Comparison of ENCODE assay signal across 12 mouse cellular contexts in the genomic region with DNA sequence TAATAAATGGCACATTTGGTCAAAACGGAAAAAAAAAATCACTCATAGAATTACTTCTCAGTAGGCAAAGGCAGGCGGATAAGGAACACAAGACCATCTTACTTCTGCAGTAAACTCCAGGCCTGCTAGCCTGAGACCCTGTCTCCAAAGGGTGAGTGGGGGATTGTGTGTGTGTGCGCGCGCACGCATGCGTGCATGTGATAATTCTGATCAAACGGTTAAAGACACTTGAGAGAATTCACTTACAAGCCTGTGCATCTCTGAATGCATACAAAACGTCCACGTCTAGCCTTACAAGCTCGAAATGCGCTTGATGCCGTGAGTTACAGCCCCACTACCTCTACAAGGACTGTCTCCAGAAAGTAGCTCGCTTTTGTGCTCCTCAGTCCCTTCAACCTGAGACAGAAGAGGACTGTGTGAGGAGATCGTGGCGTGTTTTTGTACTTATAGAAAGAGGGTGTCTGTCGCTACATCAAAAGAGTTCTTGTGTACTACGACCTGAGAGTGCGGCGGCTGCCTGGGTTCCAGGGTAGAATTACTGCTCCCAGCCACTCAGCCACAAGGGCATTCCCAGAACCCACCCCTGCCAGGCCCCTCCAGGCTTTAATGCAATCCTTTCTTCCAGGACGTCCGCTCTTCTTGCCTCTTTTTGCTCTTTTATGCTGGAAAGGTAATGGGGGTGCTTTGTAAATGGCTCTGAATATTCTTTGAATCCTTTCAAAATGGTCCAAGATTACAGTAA. TPM values are rescaled to one million over a fixed set of nuclear protein-coding genes. Genes with fewer than 3 reads are reported as not detected.
A peak's percentile ranks its signal among the peaks of the same experiment; 100 is the strongest.
DNase-seq lines count a peak whose midpoint lies in the region; ATAC-seq and TF ChIP-seq lines count a peak whose summit lies in the region.
"Had no signal": no experiment of that assay in that cellular context is flagged by ENCODE, and none has a peak within 500 bp of the region (broad histone marks: within the 10 kb centered on the region; RNA-seq: fewer than 3 reads in every experiment).

No protein-coding gene starts in this region.

- TF ChIP-seq CTCF in hindbrain, postnatal 0 days (IDR thresholded peaks at IDR 0.05; ENCODE audit: low read depth) = no peak

- ATAC-seq in neural tube, embryonic 11.5 days (ENCODE audit: insufficient read depth, low FRiP score, low TSS enrichment) = peak; percentile 61
- ATAC-seq in hindbrain, postnatal 0 days = no peak
- peak; percentile 58; the same call in 1 of the 2 replicates for ATAC-seq in neural tube, embryonic 15.5 days (ENCODE audit: low FRiP score)

- WGBS in neural tube, embryonic 11.5 days = 49% methylated on average over 22 of the region's 22 CpGs
- 68% methylated on average over 22 of the region's 22 CpGs for WGBS in forebrain, embryonic 10.5 days
- 78% methylated on average over 22 of the region's 22 CpGs for WGBS in hindbrain, postnatal 0 days
- WGBS in neural tube, embryonic 15.5 days = 30% methylated on average over 22 of the region's 22 CpGs

- peak overlapping the region; percentile 16; the same call in 1 of the 2 replicates for H3K9ac ChIP-seq in neural tube, embryonic 11.5 days (ENCODE audit: low read length)
- no peak overlapping the region for H3K9ac ChIP-seq in hindbrain, postnatal 0 days (replicated peaks; ENCODE audit: low read length)
- no peak overlapping the region for H3K9ac ChIP-seq in neural tube, embryonic 15.5 days (replicated peaks)

- H3K27ac ChIP-seq in neural tube, embryonic 11.5 days (ENCODE audit: low read depth, low read length) = peak overlapping the region; percentile 61
- peak overlapping the region; percentile 82 for H3K27ac ChIP-seq in forebrain, embryonic 10.5 days
- no peak overlapping the region for H3K27ac ChIP-seq in hindbrain, postnatal 0 days
- no peak overlapping the region for H3K27ac ChIP-seq in neural tube, embryonic 15.5 days (replicated peaks)

- H3K4me2 ChIP-seq in neural tube, embryonic 11.5 days (ENCODE audit: low read depth) = peak overlapping the region; percentile 8; the same call in 1 of the 2 replicates
- H3K4me2 ChIP-seq in hindbrain, postnatal 0 days (ENCODE audit: low read depth, low read length) = peak overlapping the region; percentile 11; the same call in 1 of the 2 replicates
- peak overlapping the region; percentile 51 for H3K4me2 ChIP-seq in neural tube, embryonic 15.5 days

- no peaks in the 10 kb centered on the region for H3K36me3 ChIP-seq in neural tube, embryonic 11.5 days (ENCODE audit: control insufficient read depth, insufficient read depth, low read length)
- peaks cover 44% of the 10 kb centered on the region for H3K36me3 ChIP-seq in forebrain, embryonic 10.5 days (replicated peaks)
- no peaks in the 10 kb centered on the region for H3K36me3 ChIP-seq in hindbrain, postnatal 0 days (ENCODE audit: insufficient read depth, low read length)
- no peaks in the 10 kb centered on the region for H3K36me3 ChIP-seq in neural tube, embryonic 15.5 days

- peaks cover 21% of the 10 kb centered on the region for H3K4me1 ChIP-seq in neural tube, embryonic 11.5 days (ENCODE audit: control insufficient read depth, insufficient read depth, low read length)
- peaks cover 52% of the 10 kb centered on the region for H3K4me1 ChIP-seq in forebrain, embryonic 10.5 days
- no peaks in the 10 kb centered on the region for H3K4me1 ChIP-seq in hindbrain, postnatal 0 days (ENCODE audit: insufficient read depth, low read length)
- peaks cover 23% of the 10 kb centered on the region for H3K4me1 ChIP-seq in neural tube, embryonic 15.5 days

- peak; percentile 34 for DNase-seq in neural tube, embryonic 11.5 days (ENCODE audit: low spot score)
- no peak for DNase-seq in neural tube, embryonic 10.5 days (ENCODE audit: extremely low spot score, low spot score)
- peak; percentile 30 for DNase-seq in forebrain, embryonic 10.5 days (ENCODE audit: extremely low spot score, low spot score)
- DNase-seq in hindbrain, postnatal 0 days (ENCODE audit: low spot score) = no peak
- DNase-seq in cerebellum, adult 9-11 months = no peak
- no peak for DNase-seq in yolk sac, embryonic 10.5 days (ENCODE audit: low spot score)
- DNase-seq: adrenal gland, adult 2 months; cerebellum, adult 11-12 months; kidney, adult 18-20 months; lung, adult 2 months; right cerebral cortex, postnatal 14 days had no signal

- H3K27me3 ChIP-seq in neural tube, embryonic 11.5 days (ENCODE audit: control insufficient read depth, insufficient read depth, low read length) = no peaks in the 10 kb centered on the region
- no peaks in the 10 kb centered on the region for H3K27me3 ChIP-seq in forebrain, embryonic 10.5 days (ENCODE audit: poor library complexity, severe bottlenecking)
- H3K27me3 ChIP-seq in hindbrain, postnatal 0 days (ENCODE audit: insufficient read depth, low read length) = no peaks in the 10 kb centered on the region
- no peaks in the 10 kb centered on the region for H3K27me3 ChIP-seq in neural tube, embryonic 15.5 days (replicated peaks)

- no peak overlapping the region for H3K4me3 ChIP-seq in neural tube, embryonic 11.5 days (ENCODE audit: low read depth, low read length)
- no peak overlapping the region; the same call in 1 of the 2 replicates for H3K4me3 ChIP-seq in forebrain, embryonic 10.5 days
- no peak overlapping the region for H3K4me3 ChIP-seq in hindbrain, postnatal 0 days (ENCODE audit: low read length)
- peak overlapping the region; percentile 19 for H3K4me3 ChIP-seq in neural tube, embryonic 15.5 days (replicated peaks)

- no peaks in the 10 kb centered on the region for H3K9me3 ChIP-seq in neural tube, embryonic 11.5 days (ENCODE audit: control insufficient read depth, low read length)
- no peaks in the 10 kb centered on the region for H3K9me3 ChIP-seq in forebrain, embryonic 10.5 days
- H3K9me3 ChIP-seq in hindbrain, postnatal 0 days (ENCODE audit: low read length) = no peaks in the 10 kb centered on the region
- H3K9me3 ChIP-seq in neural tube, embryonic 15.5 days (replicated peaks) = no peaks in the 10 kb centered on the region

RNA-seq across cellular contexts. Expression of gene Cdc14a, which starts 24.3 kb away (rescaled TPM):
- 18.2 and 19.7 TPM in 2 replicates for polyA plus RNA-seq in neural tube, embryonic 11.5 days (2014; fragmentation: Nextera tagmentation; extraction: Ambion mirVana)
- polyA plus RNA-seq in forebrain, embryonic 10.5 days (2016; fragmentation: Nextera tagmentation; extraction: Ambion mirVana) = 19.7 and 19.8 TPM in 2 replicates
- total RNA-seq in hindbrain, postnatal 0 days (2014; rRNA removed) = 7.2 and 13.3 TPM in 2 replicates
- 3.8 and 4.3 TPM in 2 replicates for polyA plus RNA-seq in hindbrain, postnatal 0 days (2015; fragmentation: Nextera tagmentation; extraction: Ambion mirVana)
- polyA plus RNA-seq in neural tube, embryonic 15.5 days (2015; fragmentation: Nextera tagmentation; extraction: Ambion mirVana) = 3.5 and 5.4 TPM in 2 replicates

Comparison
In these comparisons a context has a peak if more than half of its experiments do, and no peak if none do; other contexts are left out.
1. DNase-seq: peak in neural tube, embryonic 11.5 days (single experiment) and forebrain, embryonic 10.5 days (single experiment); none in neural tube, embryonic 10.5 days (single experiment), hindbrain, postnatal 0 days (single experiment), cerebellum, adult 9-11 months (single experiment) and yolk sac, embryonic 10.5 days (single experiment).
2. H3K27ac ChIP-seq: peak in neural tube, embryonic 11.5 days (single experiment) and forebrain, embryonic 10.5 days (single experiment); none in hindbrain, postnatal 0 days (single experiment) and neural tube, embryonic 15.5 days (single experiment).
3. Peak in every context shown above with its lines, with median percentiles within 50 percentile points of each other: H3K4me2 ChIP-seq.